Mouse (Mus musculus) kidney, adult 11 months (tissue): ENCODE data around the gene Hils1.

ENCODE experiments used
- DNase-seq: peaks from one replicate; pipeline ENCODE4 v3.0.0; 2022

Gene Hils1

DNA sequence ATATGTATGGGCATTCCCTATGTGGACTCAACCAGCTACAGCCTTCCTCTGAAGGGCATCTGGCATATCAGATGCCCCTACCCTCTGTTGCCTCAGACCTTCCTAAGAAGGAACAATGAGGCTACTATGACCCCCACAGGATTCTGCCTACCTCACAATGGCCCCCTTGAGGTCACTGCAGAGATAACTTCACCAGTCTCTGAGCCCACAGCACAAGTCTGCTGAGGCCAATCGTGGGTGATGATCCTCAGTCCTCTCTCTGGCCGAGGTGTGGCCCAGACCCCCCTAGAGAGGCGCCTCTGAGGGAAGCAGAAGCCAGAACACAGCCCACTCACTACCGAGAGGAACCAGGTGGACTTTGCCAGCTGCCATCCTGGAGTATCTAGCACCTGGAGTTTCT is at the start of gene Hils1:
Gene Hils1 (plus strand): TSS at position 175 of the 400 bp plus-strand sequence.
- DNase-seq, result no peak

DNA sequence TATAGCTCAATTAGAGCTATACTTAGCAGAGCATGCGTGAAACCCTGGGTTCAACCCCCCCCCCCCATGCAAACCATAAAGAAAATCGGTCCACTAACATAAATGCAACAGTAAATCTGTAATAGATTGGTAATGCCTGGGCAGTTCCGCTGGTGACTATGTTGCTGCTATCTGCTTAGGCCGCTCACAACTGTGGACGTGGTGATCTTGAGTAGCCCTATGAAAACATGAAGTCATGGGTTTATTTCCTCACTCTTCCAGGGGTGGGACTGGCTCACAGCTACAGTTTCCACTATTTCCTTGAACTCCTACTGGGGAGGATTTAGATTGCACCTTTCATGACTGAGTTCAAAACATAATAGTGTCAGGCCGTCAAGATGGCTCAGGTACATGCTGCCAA is 49.7 kb upstream of the Hils1 start:
- no peak for DNase-seq

DNA sequence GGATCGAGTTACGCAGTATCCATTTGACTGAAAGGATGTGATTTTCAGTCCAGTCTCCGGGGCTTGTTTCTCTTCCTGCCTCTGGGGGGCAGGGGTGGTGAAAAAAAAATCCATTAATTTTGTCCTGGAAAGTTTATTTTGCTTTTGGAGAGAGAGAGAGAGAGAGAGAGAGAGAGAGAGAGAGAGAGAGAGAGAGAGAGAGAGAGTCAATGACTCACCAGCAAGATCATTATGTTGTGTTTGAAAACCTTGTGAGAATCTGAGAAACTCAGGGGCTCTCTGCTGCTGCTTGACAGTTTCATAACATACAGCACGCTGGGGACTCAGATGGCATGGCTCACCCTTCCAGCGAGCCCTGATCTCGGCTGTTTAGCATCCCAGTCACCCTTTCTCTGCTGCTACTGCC is 46.4 kb upstream of the Hils1 start:
- no peak for DNase-seq

DNA sequence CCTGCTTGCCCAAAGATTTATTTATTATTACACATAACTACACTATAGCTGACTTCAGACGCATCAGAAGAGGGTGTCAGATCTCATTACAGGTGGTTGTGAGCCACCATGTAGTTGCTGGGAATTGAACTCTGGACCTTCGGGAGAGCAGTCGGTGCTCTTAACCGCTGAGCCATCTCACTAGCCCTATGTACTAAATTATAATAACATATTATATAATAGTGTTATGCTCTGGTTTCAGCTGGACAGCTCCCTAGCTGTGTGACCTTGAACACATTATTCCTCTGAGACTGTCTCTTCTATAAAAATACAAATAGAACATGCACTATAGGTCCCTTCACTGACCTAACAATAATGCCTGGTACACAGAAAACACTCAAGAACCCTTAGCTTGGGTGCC is 42.4 kb upstream of the Hils1 start:
- DNase-seq, result no peak

DNA sequence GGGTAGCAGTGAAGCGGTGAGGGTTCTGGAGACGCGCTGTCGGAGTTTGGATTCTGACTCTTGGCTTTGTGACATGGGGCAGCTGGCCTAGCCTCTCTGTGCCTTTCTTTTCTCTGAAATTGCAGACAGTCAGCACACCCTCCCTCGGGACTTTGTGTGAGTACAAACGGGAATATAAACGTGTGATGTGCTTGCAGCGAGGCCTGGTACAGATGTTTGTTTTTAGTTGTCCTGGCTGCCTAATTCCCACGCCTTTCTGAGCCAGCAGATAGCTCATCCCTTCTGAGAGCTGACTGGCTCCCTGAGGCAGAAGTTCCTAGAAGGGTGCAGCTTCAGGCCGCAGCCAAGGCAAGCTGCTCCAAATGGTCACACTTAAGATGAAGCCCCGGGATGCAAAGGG is 41.0 kb upstream of the Hils1 start:
- no peak for DNase-seq

DNA sequence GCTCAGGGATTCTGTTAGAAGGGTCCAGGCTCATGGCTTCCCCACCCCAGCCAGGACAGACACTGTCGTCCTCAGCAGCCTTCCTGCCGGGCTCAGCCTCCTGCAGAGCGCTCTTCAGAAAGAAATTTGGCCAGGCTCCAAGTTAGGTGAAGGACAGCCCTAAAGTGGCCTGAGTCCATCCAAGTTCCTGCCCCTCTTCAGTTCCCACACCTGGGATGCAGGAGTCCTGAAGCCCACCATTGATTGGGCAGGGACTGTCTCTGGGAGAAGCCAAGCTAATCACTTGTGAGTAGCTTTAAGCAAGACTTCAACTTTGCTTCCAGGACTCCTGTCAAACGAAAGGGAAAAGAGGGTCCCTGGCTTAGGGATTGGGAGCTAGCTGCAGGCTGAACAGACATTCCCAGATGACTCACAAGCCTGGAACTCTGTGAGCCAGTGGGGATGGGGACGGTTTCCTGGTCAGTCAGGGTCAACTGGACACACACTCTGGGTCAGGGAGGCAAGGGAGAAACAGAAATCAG is 39.6 kb upstream of the Hils1 start:
- DNase-seq, result no peak

DNA sequence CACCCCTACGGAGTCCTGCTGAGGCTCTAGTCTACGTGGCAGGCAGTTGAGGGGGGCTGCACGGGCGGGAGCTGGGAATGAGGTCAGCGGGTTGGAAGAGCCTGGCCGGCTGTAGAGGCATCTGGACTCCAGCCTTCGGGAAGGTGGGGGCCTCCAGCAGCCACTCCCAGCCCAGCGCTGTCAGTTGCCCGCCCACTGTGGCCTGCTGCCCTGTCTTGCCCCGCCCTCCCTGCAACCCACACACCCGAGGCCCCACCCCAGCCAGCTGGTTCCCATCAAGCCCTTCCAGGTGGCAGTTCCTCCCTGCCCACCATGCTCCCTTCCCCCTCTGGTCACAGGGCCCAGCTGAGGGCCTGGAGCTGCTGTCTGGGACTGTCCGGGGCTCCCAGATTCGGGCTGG is 38.6 kb upstream of the Hils1 start:
- DNase-seq, result peak; percentile 66

DNA sequence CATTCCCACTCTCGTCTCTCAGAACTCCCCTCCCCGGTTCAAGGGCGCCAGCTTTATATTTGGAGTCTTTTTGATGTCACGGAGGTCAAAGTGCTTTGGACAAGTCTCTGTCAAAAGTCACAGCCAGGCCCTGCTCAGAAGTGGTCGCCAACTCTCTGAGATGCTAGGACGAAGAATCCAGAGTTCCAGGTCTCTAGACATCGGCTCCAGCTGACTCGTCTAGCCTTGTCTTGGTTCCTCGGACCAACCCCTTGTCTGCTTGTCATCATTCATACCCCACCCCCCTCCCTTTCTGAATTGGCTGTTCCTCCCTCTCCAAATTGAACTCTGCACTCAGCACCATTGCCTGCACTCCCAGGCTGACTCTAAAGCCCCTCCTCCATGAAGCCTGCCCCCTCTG is 37.8 kb upstream of the Hils1 start:
- DNase-seq, result no peak

DNA sequence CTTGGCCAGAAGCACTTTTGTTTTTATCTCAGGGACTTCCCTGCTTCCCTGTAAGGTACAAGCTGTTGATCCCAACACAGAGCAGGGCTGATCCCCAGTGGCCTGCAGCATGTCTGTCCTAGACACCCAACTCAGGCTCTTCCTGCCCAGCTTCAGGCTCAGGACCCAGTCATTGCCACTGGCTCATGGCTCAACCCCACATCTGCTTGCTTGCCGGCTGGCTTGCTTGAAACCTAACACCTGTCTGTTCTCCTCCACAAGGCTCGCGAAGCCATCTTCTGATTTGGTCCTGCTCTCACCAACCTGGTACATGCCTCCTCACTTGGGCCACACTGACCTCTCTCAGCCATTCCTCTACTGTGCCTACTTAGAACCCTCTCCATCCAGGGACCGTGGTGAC is 37.2 kb upstream of the Hils1 start:
- DNase-seq, result no peak

DNA sequence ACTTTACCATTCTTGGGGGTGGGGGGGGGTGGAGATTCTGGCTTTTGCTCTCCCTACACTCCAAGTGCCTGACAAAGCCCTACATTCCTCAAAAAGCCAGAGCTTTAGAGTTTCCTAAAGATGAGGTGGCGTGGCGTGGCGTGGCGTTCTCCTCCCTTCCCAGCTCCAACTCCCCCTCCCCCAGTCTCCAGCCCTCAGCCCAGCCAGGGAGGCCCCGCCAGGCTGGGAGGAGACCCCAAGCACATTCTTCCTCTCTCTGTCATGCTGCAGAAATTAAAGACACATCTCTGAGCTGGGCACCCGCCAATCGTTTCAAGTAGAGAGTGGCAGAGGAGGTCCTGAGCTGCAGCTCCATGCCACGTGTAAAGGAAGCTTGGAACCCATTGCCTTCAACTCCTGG is 33.8 kb upstream of the Hils1 start:
- DNase-seq, result no peak

DNA sequence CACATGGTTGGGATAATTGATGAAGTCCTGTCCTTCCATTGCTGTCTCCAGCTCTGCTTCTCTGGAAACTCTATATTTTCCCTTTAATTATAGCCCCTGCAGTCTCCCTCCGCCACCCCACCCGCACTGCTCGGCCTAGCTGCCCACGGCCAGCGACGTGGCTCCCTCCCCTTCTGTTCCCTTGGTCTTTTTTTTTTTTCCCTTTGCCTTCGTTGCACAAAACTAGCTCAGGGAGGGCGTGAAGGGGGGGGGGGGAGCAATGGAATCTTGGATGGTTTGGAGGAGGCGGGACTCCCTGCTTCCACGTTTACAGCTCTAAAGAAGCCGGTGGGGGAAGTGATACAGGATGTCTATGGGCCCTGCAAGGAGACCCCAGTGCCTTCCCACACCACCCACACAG is 32.9 kb upstream of the Hils1 start:
- DNase-seq, result no peak

DNA sequence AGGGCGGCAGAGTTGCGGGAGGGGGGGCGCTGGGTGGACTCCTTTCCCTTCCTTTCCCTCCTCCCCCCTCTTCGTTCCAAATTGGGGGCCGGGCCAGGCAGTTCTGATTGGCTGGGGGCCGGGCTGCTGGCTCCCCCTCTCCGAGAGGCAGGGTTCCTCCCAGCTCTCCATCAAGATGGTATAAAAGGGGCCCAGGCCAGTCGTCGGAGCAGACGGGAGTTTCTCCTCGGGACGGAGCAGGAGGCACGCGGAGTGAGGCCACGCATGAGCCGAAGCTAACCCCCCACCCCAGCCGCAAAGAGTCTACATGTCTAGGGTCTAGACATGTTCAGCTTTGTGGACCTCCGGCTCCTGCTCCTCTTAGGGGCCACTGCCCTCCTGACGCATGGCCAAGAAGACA is 31.3 kb upstream of the Hils1 start, which contains the start of gene Col1a1:
Gene Col1a1 (plus strand): TSS at position 180 of the 400 bp plus-strand sequence.
- DNase-seq, result no peak

DNA sequence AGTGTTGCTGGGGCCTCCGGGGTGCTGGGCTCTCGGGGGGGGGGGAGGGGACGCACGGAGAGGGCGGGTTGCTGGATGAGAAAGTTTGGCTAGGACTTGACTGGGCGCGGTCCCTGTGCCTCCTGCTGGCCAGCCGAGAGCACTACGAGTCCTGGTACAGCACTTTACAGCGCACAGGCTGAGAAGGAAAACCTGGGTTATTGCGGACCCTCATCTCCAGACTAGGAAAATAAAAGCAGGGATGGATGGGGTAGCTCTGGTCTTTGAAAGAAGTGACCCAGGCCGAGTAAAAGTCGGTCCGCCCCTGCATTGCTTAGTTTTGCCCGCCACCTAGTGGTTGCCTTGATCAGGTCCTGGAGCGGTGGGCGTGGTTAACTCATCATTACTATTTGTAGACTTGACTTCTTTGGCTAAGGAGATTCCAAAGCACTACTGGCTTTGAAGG is 30.5 kb upstream of the Hils1 start:
- peak; percentile 82 for DNase-seq

DNA sequence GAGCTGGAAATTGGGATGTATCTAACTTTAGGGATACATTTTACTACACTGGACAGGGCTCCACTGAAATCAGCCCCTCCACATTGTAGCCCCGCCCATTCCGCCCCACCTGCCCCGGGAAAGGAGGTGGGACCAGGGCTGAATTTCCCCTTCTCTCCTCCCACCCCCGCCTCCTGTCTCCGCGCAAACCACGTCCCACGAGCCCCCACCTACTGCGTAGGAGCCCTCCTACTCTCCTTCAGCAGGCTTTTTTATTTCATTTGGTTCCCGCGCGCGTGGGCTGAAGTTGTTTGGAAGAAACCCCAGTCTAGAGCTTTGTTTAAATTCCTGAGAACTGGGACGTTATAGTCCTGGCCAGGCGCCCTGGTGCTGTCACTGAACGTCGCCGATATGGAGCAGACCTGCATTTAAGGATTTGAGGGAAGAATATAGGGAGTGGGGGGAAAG is 30.0 kb upstream of the Hils1 start:
- DNase-seq, result no peak

DNA sequence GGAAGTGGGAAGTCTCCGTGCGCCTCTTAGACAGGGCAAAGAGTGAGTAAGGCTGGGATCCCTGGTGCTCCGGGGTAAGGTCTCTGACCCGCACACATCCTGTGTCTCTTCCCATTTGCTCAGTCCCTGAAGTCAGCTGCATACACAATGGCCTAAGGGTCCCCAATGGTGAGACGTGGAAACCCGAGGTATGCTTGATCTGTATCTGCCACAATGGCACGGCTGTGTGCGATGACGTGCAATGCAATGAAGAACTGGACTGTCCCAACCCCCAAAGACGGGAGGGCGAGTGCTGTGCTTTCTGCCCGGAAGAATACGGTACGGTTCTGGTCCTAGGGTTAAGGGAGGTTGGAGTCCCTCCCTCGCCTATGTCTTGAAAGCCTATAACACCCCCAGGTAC is 29.6 kb upstream of the Hils1 start:
- DNase-seq, result no peak

DNA sequence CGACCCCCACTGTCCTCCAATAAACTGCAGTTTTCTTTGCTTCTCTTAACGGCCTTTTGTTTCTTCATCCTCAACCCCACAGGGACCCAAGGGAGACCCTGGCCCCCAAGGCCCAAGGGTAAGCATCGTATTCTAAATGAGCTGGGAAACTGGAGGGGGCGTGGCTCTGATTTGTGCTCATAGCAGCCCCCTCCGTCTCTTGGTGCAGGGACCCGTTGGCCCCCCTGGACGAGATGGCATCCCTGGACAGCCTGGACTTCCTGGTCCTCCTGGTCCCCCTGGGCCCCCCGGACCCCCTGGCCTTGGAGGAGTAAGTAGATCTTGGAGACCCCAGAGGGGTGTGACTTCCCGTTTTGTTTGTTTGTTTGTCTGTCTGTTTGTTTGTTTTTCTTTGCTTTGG is 29.1 kb upstream of the Hils1 start:
- no peak for DNase-seq

DNA sequence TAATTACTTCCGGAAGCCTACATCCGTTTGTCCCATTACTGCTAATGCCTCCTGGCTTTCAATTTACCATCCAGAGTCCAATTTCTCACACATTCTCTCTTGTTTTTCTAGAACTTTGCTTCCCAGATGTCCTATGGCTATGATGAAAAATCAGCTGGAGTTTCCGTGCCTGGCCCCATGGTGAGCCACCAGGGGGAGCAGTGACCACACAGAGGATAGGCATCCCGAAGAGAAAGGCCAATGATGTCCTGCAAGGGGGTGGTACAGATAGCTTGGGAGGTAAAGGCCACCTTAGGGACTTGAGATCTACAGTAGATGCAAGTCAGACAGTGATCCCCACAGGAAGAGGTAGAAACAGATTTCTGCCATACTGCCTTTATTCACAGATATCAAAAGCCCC is 28.1 kb upstream of the Hils1 start:
- DNase-seq, result peak; percentile 45

DNA sequence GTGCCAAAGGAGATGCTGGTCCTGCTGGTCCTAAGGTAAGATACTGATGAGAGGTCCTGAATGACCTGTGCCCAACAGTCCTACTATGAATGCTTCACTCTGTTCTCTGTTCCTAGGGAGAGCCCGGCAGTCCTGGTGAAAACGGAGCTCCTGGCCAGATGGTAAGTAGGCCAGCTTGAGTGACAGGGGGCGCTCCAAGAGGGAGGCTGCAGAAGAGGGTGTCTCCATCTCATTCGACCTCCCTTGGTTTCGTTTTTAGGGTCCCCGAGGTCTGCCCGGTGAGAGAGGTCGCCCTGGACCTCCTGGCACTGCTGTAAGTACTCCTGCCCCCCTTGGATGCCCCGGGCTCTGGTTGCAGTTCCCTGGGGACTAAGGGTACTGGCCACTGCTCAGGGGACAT is 26.3 kb upstream of the Hils1 start:
- DNase-seq, result no peak

DNA sequence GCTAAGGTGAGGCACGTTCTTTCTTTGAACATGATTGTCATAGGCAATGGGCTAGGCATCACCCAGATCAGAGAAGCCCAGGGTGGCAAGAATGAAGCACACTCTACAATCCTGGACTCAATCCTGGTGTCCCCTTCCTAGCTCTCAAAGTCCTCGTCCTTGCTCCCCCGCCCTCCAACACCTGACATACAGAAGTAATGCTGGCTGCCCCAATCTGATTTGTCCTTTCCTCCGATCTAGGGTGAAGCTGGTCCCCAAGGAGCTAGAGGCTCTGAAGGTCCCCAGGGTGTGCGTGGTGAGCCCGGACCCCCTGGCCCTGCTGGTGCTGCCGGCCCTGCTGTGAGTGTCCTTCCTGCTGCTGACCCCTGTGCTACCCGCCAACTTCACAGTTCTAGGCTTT is 25.6 kb upstream of the Hils1 start:
- DNase-seq, result no peak

DNA sequence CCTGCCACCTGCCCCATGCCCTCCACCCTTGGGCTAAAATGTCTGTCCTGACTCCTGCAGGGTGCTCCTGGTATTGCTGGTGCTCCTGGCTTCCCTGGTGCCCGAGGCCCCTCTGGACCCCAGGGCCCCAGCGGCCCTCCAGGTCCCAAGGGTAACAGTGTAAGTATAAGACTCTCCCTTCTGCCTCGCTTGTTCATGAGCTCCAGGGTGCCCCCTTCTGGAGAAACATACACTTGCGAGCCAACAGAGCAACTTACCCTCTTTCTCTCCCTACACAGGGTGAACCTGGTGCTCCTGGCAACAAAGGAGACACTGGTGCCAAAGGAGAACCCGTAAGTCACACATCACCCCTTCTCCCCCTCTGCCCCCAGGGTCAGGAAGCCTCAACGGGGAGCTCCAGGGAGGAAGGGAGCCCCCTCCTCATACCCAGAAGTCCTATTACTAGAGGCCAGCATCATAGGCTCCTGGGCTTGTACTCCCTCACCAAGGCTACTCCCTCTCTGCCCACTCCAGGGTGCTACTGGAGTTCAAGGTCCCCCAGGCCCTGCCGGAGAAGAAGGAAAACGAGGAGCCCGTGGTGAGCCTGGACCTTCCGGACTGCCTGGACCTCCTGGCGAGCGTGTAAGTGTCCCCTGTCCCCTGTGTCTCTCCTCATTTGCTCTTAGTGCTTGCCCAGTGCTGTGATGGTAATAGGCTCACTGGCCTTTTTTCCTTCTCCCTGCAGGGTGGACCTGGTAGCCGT is 24.9 kb upstream of the Hils1 start:
- DNase-seq, result no peak

DNA sequence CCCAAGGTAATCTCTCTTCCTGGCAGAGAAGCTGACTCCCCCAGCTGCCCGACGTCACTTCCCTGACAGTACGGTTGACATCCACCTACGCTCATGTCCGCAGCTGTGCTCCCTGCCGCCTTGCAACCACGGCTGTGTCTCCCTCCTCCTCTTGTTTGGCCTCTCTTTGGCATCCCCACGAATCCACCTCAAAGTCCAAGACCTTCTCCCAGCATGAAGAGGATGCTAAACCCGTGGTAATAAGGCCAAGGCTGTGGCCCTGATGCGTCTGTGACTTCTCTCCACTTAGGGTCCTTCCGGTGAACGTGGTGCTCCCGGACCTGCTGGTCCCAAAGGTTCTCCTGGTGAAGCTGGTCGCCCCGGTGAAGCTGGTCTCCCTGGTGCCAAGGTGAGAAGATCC is 24.3 kb upstream of the Hils1 start:
- DNase-seq, result no peak

DNA sequence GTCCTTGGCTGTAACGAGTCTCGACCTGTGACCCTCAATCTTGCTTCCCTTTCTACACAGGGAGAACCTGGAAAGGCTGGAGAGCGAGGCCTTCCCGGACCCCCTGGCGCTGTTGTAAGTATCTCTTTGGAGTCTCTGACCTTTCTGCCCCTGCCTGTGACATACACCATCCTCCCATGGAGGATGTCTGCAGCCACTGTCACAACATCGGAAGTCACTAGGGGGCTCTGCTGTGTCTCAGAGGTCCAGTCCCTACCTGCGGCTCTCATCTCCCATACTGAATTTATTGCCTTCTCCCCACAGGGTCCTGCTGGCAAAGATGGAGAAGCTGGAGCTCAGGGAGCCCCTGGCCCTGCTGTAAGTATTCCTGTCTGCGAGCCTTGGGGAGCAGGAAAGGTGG is 23.1 kb upstream of the Hils1 start:
- no peak for DNase-seq

DNA sequence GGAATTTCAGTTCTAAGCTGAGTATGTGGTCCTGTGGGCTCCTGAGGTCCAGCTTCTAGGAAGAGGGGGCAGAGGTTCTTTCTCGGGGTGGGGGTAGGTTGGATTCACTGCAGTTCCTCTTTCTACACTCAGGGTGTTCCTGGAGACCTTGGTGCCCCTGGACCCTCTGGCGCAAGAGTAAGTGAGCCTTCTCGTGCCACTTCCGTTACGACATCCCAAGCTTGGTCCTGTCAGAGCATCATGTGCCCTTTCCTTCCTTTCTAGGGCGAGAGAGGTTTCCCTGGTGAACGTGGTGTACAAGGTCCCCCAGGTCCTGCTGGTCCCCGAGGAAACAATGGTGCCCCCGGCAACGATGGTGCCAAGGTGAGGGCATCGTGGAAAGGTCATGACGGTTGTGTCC is 22.2 kb upstream of the Hils1 start:
- no peak for DNase-seq

DNA sequence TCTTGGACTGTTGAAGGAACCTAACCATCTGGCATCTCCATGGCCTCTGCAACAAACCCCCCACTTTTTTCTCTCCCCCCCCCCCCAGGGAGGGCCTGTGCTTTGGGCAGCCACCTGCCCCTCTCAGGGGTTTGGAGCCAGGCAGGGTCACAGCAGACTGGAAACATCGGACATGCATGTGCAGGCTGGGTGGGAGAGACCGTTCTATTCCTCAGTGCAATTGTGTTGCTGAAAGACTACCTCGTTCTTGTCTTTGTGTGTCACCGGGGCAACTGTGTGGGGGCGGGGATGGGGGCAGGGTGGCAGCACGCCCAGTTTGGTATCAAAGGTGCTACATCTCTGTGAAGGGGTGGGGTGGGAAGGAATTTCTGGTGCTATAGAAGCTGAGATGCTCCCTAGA is 15.2 kb upstream of the Hils1 start:
- no peak for DNase-seq

DNA sequence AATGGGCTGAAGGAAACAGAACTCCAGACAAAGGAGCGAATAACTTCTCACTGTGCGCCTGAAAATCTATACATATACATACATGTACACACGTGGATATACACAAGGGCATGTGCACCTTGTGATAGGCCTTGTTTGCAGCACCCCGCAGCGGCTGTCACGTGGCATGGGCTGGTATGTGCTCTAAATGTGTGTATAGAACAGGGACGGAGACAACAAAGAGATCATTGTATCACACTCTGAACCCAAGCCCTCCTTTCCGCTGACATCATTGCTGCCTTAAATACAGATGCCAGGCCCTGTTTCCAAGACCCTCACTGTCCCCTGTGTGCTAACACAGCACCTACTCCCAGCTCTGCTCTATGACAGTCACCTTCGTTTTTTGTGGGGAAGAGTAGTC is 12.3 kb upstream of the Hils1 start:
- no peak for DNase-seq
